Comparison of ENCODE assay signal across 26 mouse cellular contexts in the genomic region with DNA sequence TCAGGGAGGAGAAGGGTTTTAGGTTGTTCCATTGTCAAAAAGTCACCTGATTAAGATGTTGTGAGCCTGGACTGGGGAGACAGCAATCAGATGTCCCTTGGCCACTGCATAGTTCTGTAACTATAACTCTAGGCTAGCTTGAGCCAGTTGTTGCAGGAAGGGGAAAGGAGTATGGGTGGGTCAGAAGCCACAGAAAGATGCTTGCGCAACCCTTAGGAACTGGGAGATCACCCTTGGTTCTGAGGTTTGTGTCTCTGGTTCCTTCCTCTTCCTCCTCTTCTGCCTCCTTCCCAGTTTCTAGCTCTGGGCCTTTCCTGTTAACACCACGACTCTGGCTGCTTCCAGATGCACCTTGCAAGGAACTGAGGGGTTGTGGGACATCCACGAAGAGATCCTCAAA. TPM values are rescaled to one million over a fixed set of nuclear protein-coding genes. Genes with fewer than 3 reads are reported as not detected.
DNase-seq lines count a peak whose midpoint lies in the region; ATAC-seq and TF ChIP-seq lines count a peak whose summit lies in the region.
"Had no signal": no experiment of that assay in that cellular context is flagged by ENCODE, and none has a peak within 500 bp of the region (broad histone marks: within the 10 kb centered on the region; RNA-seq: fewer than 3 reads in every experiment).

No protein-coding gene starts in this region.

- H3K27me3 ChIP-seq in liver, adult 2 months (ENCODE audit: control insufficient read depth, insufficient read depth, low read length): peaks cover 2% of the 10 kb centered on the region; the same call in 1 of the 2 replicates
- H3K27me3 ChIP-seq in liver, embryonic 11.5 days (replicated peaks; ENCODE audit: control insufficient read depth, insufficient read depth, low read length): peaks cover 24% of the 10 kb centered on the region; the same call in 1 of the 2 replicates
- no peaks in the 10 kb centered on the region for H3K27me3 ChIP-seq in C2C12 (ENCODE audit: control insufficient read depth, insufficient read depth, insufficient read length)

- no peak overlapping the region for H3K9ac ChIP-seq in liver, adult 2 months (ENCODE audit: low read depth, low read length)
- H3K9ac ChIP-seq in liver, embryonic 11.5 days (ENCODE audit: low read depth, low read length): no peak overlapping the region
- H3K9ac ChIP-seq: forebrain, postnatal 0 days; heart, embryonic 15.5 days; hindbrain, embryonic 13.5 days; liver, embryonic 12.5 days; lung, embryonic 14.5 days had no signal

- no peak overlapping the region for H3ac ChIP-seq in C2C12 (ENCODE audit: control insufficient read depth, insufficient read length, low read depth)

- no peak for ATAC-seq in liver, embryonic 11.5 days (replicated peaks; ENCODE audit: low FRiP score)
- peak; percentile 44 for ATAC-seq in common myeloid progenitor, adult 5-6 weeks (replicated peaks; ENCODE audit: low read depth, poor library complexity, severe bottlenecking)
- peak; percentile 31; the same call in 1 of the 2 replicates for ATAC-seq in monocyte, adult 5-6 weeks (replicated peaks; ENCODE audit: insufficient number of reproducible peaks, low FRiP score, low TSS enrichment, poor library complexity, severe bottlenecking)
- ATAC-seq: forebrain, postnatal 0 days; liver, embryonic 12.5 days had no signal

- H3K4me1 ChIP-seq in liver, adult 2 months (ENCODE audit: control insufficient read depth, insufficient read depth, low read length): no peaks in the 10 kb centered on the region
- peaks cover 22% of the 10 kb centered on the region for H3K4me1 ChIP-seq in liver, embryonic 11.5 days (replicated peaks; ENCODE audit: control insufficient read depth, insufficient read depth, low read length)

- no peaks in the 10 kb centered on the region for H3K9me3 ChIP-seq in liver, embryonic 11.5 days (ENCODE audit: control insufficient read depth, low read length)
- H3K9me3 ChIP-seq: forebrain, embryonic 10.5 days; G1E; heart, embryonic 15.5 days; hindbrain, embryonic 13.5 days; liver, embryonic 12.5 days had no signal

- no peak overlapping the region for H3K27ac ChIP-seq in liver, adult 2 months (replicated peaks; ENCODE audit: insufficient read depth, low read depth, low read length)
- no peak overlapping the region for H3K27ac ChIP-seq in liver, embryonic 11.5 days (ENCODE audit: low read depth, low read length)
- H3K27ac ChIP-seq: forebrain, embryonic 10.5 days; heart, embryonic 15.5 days; hindbrain, embryonic 13.5 days; liver, embryonic 12.5 days had no signal

- TF ChIP-seq POLR2A in liver, adult 2 months (IDR thresholded peaks at IDR 0.05; ENCODE audit: extremely low read depth, insufficient read depth, low read length): no peak

- H3K36me3 ChIP-seq in liver, adult 2 months (ENCODE audit: control insufficient read depth, insufficient read depth, low read length): no peaks in the 10 kb centered on the region
- H3K36me3 ChIP-seq in liver, embryonic 11.5 days (ENCODE audit: control insufficient read depth, insufficient read depth, low read length): no peaks in the 10 kb centered on the region
- H3K36me3 ChIP-seq in C2C12 (ENCODE audit: control insufficient read depth, insufficient read depth): no peaks in the 10 kb centered on the region
- H3K36me3 ChIP-seq: forebrain, embryonic 10.5 days; heart, embryonic 15.5 days; hindbrain, embryonic 13.5 days; liver, embryonic 12.5 days had no signal

- 84% methylated on average over 3 of the region's 3 CpGs for WGBS in liver, adult 2 months
- WGBS in liver, embryonic 11.5 days: 44% methylated on average over 3 of the region's 3 CpGs

- TF ChIP-seq CTCF in liver, adult 2 months (IDR thresholded peaks at IDR 0.05; ENCODE audit: low read depth, low read length): no peak
- TF ChIP-seq CTCF in C2C12 (IDR thresholded peaks at IDR 0.05; ENCODE audit: control insufficient read depth, insufficient read depth, insufficient read length): no peak

- peak; percentile 29 for DNase-seq in liver, adult 2 months (ENCODE audit: extremely low read depth, low read depth, low spot score)
- DNase-seq in liver, embryonic 11.5 days (ENCODE audit: low spot score): no peak
- no peak for DNase-seq in cerebellum, postnatal 10 days
- no peak for DNase-seq in gastrocnemius, postnatal 14 days
- DNase-seq: adrenal gland, postnatal 10 days; cerebellum, adult 8-10 months; forebrain, postnatal 0 days; gastrocnemius, postnatal 25 days; heart, postnatal 36 days; kidney, adult 8-10 months; kidney, postnatal 14 days; lung, embryonic 14.5 days; right cerebral cortex, postnatal 14 days; spleen, adult 18-20 months; thymus, postnatal 14 days had no signal

- intact Hi-C loops in gastrocnemius, postnatal 14 days (cut with DNase I; ENCODE audit: low total_unique reads): loop anchor here (10.0 kb wide), 1 partner anchor 58 kb away; the partner anchor contains the start of gene Pold3

- no peak overlapping the region for H3K4me2 ChIP-seq in liver, embryonic 11.5 days
- H3K4me2 ChIP-seq: heart, embryonic 15.5 days; hindbrain, embryonic 13.5 days; liver, embryonic 12.5 days; lung, embryonic 14.5 days had no signal

- no peaks in the 10 kb centered on the region for H3K79me2 ChIP-seq in liver, adult 2 months (ENCODE audit: control insufficient read depth, insufficient read depth, low read length)
- no peaks in the 10 kb centered on the region for H3K79me2 ChIP-seq in C2C12 (ENCODE audit: control insufficient read depth, insufficient read depth)

- no peaks in the 10 kb centered on the region for H3K79me3 ChIP-seq in C2C12 (ENCODE audit: low read depth)

- H3K4me3 ChIP-seq in liver, adult 2 months (ENCODE audit: insufficient read depth, low read depth, low read length): no peak overlapping the region
- H3K4me3 ChIP-seq in liver, embryonic 11.5 days (ENCODE audit: low read depth, low read length): no peak overlapping the region
- no peak overlapping the region for H3K4me3 ChIP-seq in C2C12 (ENCODE audit: insufficient read depth, poor library complexity, severe bottlenecking)
- H3K4me3 ChIP-seq: forebrain, embryonic 10.5 days; heart, embryonic 15.5 days; hindbrain, embryonic 13.5 days; liver, embryonic 12.5 days had no signal

TF ChIP-seq in C2C12, 6 proteins besides CTCF, POLR2A, EP300 and RAD21:
- TF ChIP-seq USF1 (IDR thresholded peaks at IDR 0.05; ENCODE audit: low read depth) (no peak), FOSL1 (IDR thresholded peaks at IDR 0.05; ENCODE audit: insufficient read depth, low read length, poor library complexity, severe bottlenecking) (no peak), CEBPB (IDR thresholded peaks at IDR 0.05; ENCODE audit: low read depth) (peak; percentile 54)

RNA-seq across cellular contexts. Expression of gene Kcne3, which starts 6.1 kb away (rescaled TPM):
- total RNA-seq in liver, adult 2 months (2014; rRNA removed): 1.8 and 4.5 TPM in 2 replicates
- 0.78 and 1.6 TPM in 2 replicates for polyA plus RNA-seq in liver, adult 2 months (2012; rRNA removed)
- 10.9 and 11.4 TPM in 2 replicates for polyA plus RNA-seq in liver, embryonic 11.5 days (2014; fragmentation: Nextera tagmentation; extraction: Ambion mirVana)
- not detected for polyA plus RNA-seq in C2C12 (2012; fragmentation: generic; extraction: Trizol)
- total RNA-seq in common myeloid progenitor, adult 5-6 weeks (2017): 0.73 and 3.7 TPM in 2 replicates
- 0.43 to 1.1 TPM (median 0.87 TPM) in 3 replicates for total RNA-seq in monocyte, adult 5-6 weeks (2017)
- under 1 TPM; 0.59 to 0.60 TPM for total RNA-seq in gastrocnemius, postnatal 14 days (2021)
- total RNA-seq: CH12.LX; forebrain, postnatal 0 days; layer of hippocampus, postnatal 14 days; midbrain, postnatal 0 days had no signal
- polyA plus RNA-seq: forebrain, postnatal 0 days had no signal

RNA-seq across cellular contexts. Expression of gene Lipt2, which starts 23.3 kb away (rescaled TPM):
- 3.8 and 5.8 TPM in 2 replicates for total RNA-seq in liver, adult 2 months (2014; rRNA removed)
- polyA plus RNA-seq in liver, adult 2 months (2012; rRNA removed): 4.5 and 5.2 TPM in 2 replicates
- 18.1 and 19.0 TPM in 2 replicates for polyA plus RNA-seq in liver, embryonic 11.5 days (2014; fragmentation: Nextera tagmentation; extraction: Ambion mirVana)
- polyA plus RNA-seq in C2C12 (2012; fragmentation: generic; extraction: Trizol): 5.6 TPM
- 5.6 and 9.6 TPM in 2 replicates for total RNA-seq in common myeloid progenitor, adult 5-6 weeks (2017)
- 1.9 to 4.9 TPM in 2 of 3 replicates, not detected in the other for total RNA-seq in monocyte, adult 5-6 weeks (2017)
- 1 to 10 TPM; 4.7 to 5.9 TPM for total RNA-seq in gastrocnemius, postnatal 14 days (2021)

RNA-seq across cellular contexts. Expression of gene Pgm2l1, which starts 44.8 kb away (rescaled TPM):
- total RNA-seq in liver, adult 2 months (2014; rRNA removed): 3.5 and 3.6 TPM in 2 replicates
- 0.59 and 0.65 TPM in 2 replicates for polyA plus RNA-seq in liver, adult 2 months (2012; rRNA removed)
- polyA plus RNA-seq in liver, embryonic 11.5 days (2014; fragmentation: Nextera tagmentation; extraction: Ambion mirVana): 2.6 and 3.0 TPM in 2 replicates
- polyA plus RNA-seq in C2C12 (2012; fragmentation: generic; extraction: Trizol): 0.90 TPM
- 14.5 and 20.1 TPM in 2 replicates for total RNA-seq in common myeloid progenitor, adult 5-6 weeks (2017)
- total RNA-seq in monocyte, adult 5-6 weeks (2017): 6.1 to 23.8 TPM (median 10.6 TPM) in 3 replicates
- 10 to 100 TPM; 12.2 to 12.3 TPM for total RNA-seq in gastrocnemius, postnatal 14 days (2021)
